Mouse (Mus musculus): ENCODE measurements around the gene Alkbh2. TPM values are rescaled to one million over a fixed set of nuclear protein-coding genes. Genes with fewer than 3 reads are reported as not detected.

Gene Alkbh2
- polyA plus RNA-seq, 1 experiment from 2014 or later: 11.8 TPM

GRCm38 (mm10) chr5:114161424-114161823 lies 33.4 kb upstream of the Alkbh2 start:
- Histone ChIP-seq H3K27me3 (no peaks in the 10 kb centered on the region), H3K9me3 (no peaks in the 10 kb centered on the region), H3K36me3 (no peaks in the 10 kb centered on the region), H3K4me1 (no peaks in the 10 kb centered on the region), H3K9ac (no peak overlapping the region), H3K4me2 (no peak overlapping the region), H3K4me3 (no peak overlapping the region), H3K27ac (no peak overlapping the region)
- ATAC-seq (ENCODE audit: insufficient number of reproducible peaks, insufficient read depth, low FRiP score, low TSS enrichment, low read depth): no peak
- WGBS: 85% methylated on average over 6 of the region's 6 CpGs

GRCm38 (mm10) chr5:114157236-114157635 lies 29.2 kb upstream of the Alkbh2 start:
- H3K4me3 ChIP-seq: no peak overlapping the region
- no peak for ATAC-seq (ENCODE audit: insufficient number of reproducible peaks, insufficient read depth, low FRiP score, low TSS enrichment, low read depth)

GRCm38 (mm10) chr5:114155168-114155933 lies 27.3 kb upstream of the Alkbh2 start:
- Histone ChIP-seq H3K27me3 (no peaks in the 10 kb centered on the region), H3K4me3 (no peak overlapping the region), H3K9ac (no peak overlapping the region), H3K36me3 (no peaks in the 10 kb centered on the region), H3K4me2 (no peak overlapping the region), H3K9me3 (no peaks in the 10 kb centered on the region), H3K27ac (no peak overlapping the region), H3K4me1 (0 out of 2 replicates have a peak, but pooled peaks cover 11% of the 10 kb centered on the region)
- WGBS: 50% methylated on average over 9 of the region's 9 CpGs
- no peak for ATAC-seq (ENCODE audit: insufficient number of reproducible peaks, insufficient read depth, low FRiP score, low TSS enrichment, low read depth)

More at GRCm38 (mm10) chr5:114157236-114157635, 29.2 kb upstream of the Alkbh2 start:
- H3K36me3 ChIP-seq: no peaks in the 10 kb centered on the region
- H3K27ac ChIP-seq: no peak overlapping the region
- no peaks in the 10 kb centered on the region for H3K27me3 ChIP-seq
- 0 out of 2 replicates have a peak, but pooled peaks cover 11% of the 10 kb centered on the region for H3K4me1 ChIP-seq
- no peaks in the 10 kb centered on the region for H3K9me3 ChIP-seq
- no peak overlapping the region for H3K4me2 ChIP-seq
- H3K9ac ChIP-seq: no peak overlapping the region
- 57% methylated on average over 7 of the region's 7 CpGs for WGBS

- Histone ChIP-seq H3K9ac (no peak overlapping the region), H3K4me2 (no peak overlapping the region), H3K27ac (no peak overlapping the region), H3K36me3 (no peaks in the 10 kb centered on the region), H3K4me1 (0 out of 2 replicates have a peak, but pooled peaks cover 11% of the 10 kb centered on the region), H3K4me3 (no peak overlapping the region), H3K27me3 (no peaks in the 10 kb centered on the region), H3K9me3 (no peaks in the 10 kb centered on the region)
- 75% methylated on average over 5 of the region's 5 CpGs for WGBS
- ATAC-seq (ENCODE audit: insufficient number of reproducible peaks, insufficient read depth, low FRiP score, low TSS enrichment, low read depth): no peak
Measured at GRCm38 (mm10) chr5:114154765-114155164, 26.7 kb upstream of the Alkbh2 start.

GRCm38 (mm10) chr5:114153490-114153889 lies 25.5 kb upstream of the Alkbh2 start:
- Histone ChIP-seq H3K4me2 (peak overlapping the region; percentile 40), H3K4me1 (0 out of 2 replicates have a peak, but pooled peaks cover 11% of the 10 kb centered on the region), H3K4me3 (peak overlapping the region; percentile 23), H3K9me3 (peaks cover 3% of the 10 kb centered on the region; the same call in 1 of the 2 replicates), H3K36me3 (no peaks in the 10 kb centered on the region), H3K27me3 (no peaks in the 10 kb centered on the region), H3K27ac (no peak overlapping the region), H3K9ac (no peak overlapping the region)
- WGBS: 2% methylated on average over 12 of the region's 12 CpGs
- no peak for ATAC-seq (ENCODE audit: insufficient number of reproducible peaks, insufficient read depth, low FRiP score, low TSS enrichment, low read depth)

- no peak for ATAC-seq (ENCODE audit: insufficient number of reproducible peaks, insufficient read depth, low FRiP score, low TSS enrichment, low read depth)
- H3K9ac ChIP-seq: no peak overlapping the region
- H3K27ac ChIP-seq: no peak overlapping the region
- 0 out of 2 replicates have a peak, but pooled peaks cover 11% of the 10 kb centered on the region for H3K4me1 ChIP-seq
- H3K4me3 ChIP-seq: no peak overlapping the region
- no peaks in the 10 kb centered on the region for H3K36me3 ChIP-seq
- H3K27me3 ChIP-seq: no peaks in the 10 kb centered on the region
- WGBS: 85% methylated on average over 12 of the region's 12 CpGs
- H3K9me3 ChIP-seq: peaks cover 3% of the 10 kb centered on the region; the same call in 1 of the 2 replicates
- no peak overlapping the region for H3K4me2 ChIP-seq
Measured at GRCm38 (mm10) chr5:114152359-114153092, 24.5 kb upstream of the Alkbh2 start.

- 82% methylated on average over 14 of the region's 14 CpGs for WGBS
- Histone ChIP-seq H3K27me3 (no peaks in the 10 kb centered on the region), H3K4me2 (no peak overlapping the region), H3K36me3 (no peaks in the 10 kb centered on the region), H3K4me1 (peaks cover 9% of the 10 kb centered on the region), H3K4me3 (no peak overlapping the region), H3K9ac (no peak overlapping the region), H3K9me3 (peaks cover 3% of the 10 kb centered on the region; the same call in 1 of the 2 replicates), H3K27ac (no peak overlapping the region)
- ATAC-seq (ENCODE audit: insufficient number of reproducible peaks, insufficient read depth, low FRiP score, low TSS enrichment, low read depth): no peak
Measured at GRCm38 (mm10) chr5:114147043-114147972, 19.3 kb upstream of the Alkbh2 start.

- Histone ChIP-seq H3K9ac (peak within 1 kb of the TSS; percentile 16; the same call in 1 of the 2 replicates), H3K9me3 (peaks cover 3% of the 10 kb centered on the region; the same call in 1 of the 2 replicates), H3K4me1 (peaks cover 9% of the 10 kb centered on the region), H3K36me3 (no peaks in the 10 kb centered on the region), H3K4me3 (no peak within 1 kb of the TSS), H3K4me2 (no peak within 1 kb of the TSS), H3K27ac (no peak within 1 kb of the TSS), H3K27me3 (no peaks in the 10 kb centered on the region)
- 36% methylated on average over 19 of the region's 19 CpGs for WGBS
- ATAC-seq (ENCODE audit: insufficient number of reproducible peaks, insufficient read depth, low FRiP score, low TSS enrichment, low read depth): no peak
Measured at GRCm38 (mm10) chr5:114146028-114146888, 18.2 kb upstream of the Alkbh2 start, which contains the start of gene Acacb. Gene Acacb, plus strand, starts transcription at chr5:114146535.

- Histone ChIP-seq H3K27me3 (no peaks in the 10 kb centered on the region), H3K4me3 (no peak overlapping the region), H3K9me3 (no peaks in the 10 kb centered on the region), H3K9ac (no peak overlapping the region), H3K4me2 (no peak overlapping the region), H3K27ac (peak overlapping the region; percentile 51), H3K4me1 (peaks cover 11% of the 10 kb centered on the region; the same call in 1 of the 2 replicates), H3K36me3 (peaks cover 41% of the 10 kb centered on the region)
- WGBS: 68% methylated on average over 9 of the region's 9 CpGs
- ATAC-seq (ENCODE audit: insufficient number of reproducible peaks, insufficient read depth, low FRiP score, low TSS enrichment, low read depth): no peak
Measured at GRCm38 (mm10) chr5:114139175-114139574, 11.2 kb upstream of the Alkbh2 start.

Measured in embryonic facial prominence, embryonic 13.5 days (tissue).